Mouse (Mus musculus): Measurements from ENCODE around the gene Tcerg1l. TPM values are rescaled to one million over a fixed set of nuclear protein-coding genes. Genes with fewer than 3 reads are reported as not detected.
A peak's percentile ranks its signal among the peaks of the same experiment; 100 is the strongest.

The Tcerg1l gene
- total and polyA plus RNA-seq, 3 experiments, result 0.13 to 0.81 (median 0.40) TPM

- dilution Hi-C loops (cut with MboI; ENCODE audit: extremely low pct_ligation_motif_present, extremely low pct_unique_long_range_greater_than_20kb, low sequenced_read_pairs) (no loop called here), in situ Hi-C loops (cut with MboI; ENCODE audit: low pct_ligation_motif_present, low pct_unique_long_range_greater_than_20kb, low sequenced_read_pairs) (no loop called here)
- Histone ChIP-seq H3K4me1 (ENCODE audit: control insufficient read depth in 1 of 2, insufficient read depth in 2 of 2) (no peaks in the 10 kb centered on the region; a peak in 1 of 4 replicates), H3K79me2 (replicated peaks; ENCODE audit: control insufficient read depth, extremely low read depth, insufficient read depth, poor library complexity, severe bottlenecking) (no peaks in the 10 kb centered on the region), H3K27me3 (replicated peaks) (peaks cover 77% of the 10 kb centered on the region), H3K4me3 (replicated peaks in 1 of 3; ENCODE audit: low read depth in 2 of 3, low read length in 2 of 3, poor library complexity in 1 of 3) (no peak overlapping the region), H3K9me3 (replicated peaks; ENCODE audit: low read length) (no peaks in the 10 kb centered on the region), H3K9ac (ENCODE audit: insufficient read depth, low read depth) (no peak overlapping the region), H3K27ac (ENCODE audit: insufficient read depth, low read depth) (no peak overlapping the region), H3K36me3 (replicated peaks in 1 of 2; ENCODE audit: control insufficient read depth in 1 of 2, insufficient read depth in 1 of 2, low read length in 1 of 2) (no peaks in the 10 kb centered on the region), H3K4me2 (ENCODE audit: insufficient read depth, low read depth, poor library complexity, severe bottlenecking) (no peak overlapping the region)
- TF ChIP-seq NRF1 (IDR thresholded peaks at IDR 0.05; ENCODE audit: low read depth, low read length) (no peak), ELF1 (IDR thresholded peaks at IDR 0.05; ENCODE audit: low read depth, low read length) (no peak), JUND (conservative IDR thresholded peaks at IDR 0.05; ENCODE audit: low read depth, low read length) (no peak), HCFC1 (IDR thresholded peaks at IDR 0.05; ENCODE audit: low read depth, low read length) (no peak), CHD2 (IDR thresholded peaks at IDR 0.05; ENCODE audit: low read length) (no peak), USF1 (IDR thresholded peaks at IDR 0.05; ENCODE audit: low read depth, low read length) (no peak), GABPA (IDR thresholded peaks at IDR 0.05; ENCODE audit: insufficient replicate concordance, low read depth, low read length) (no peak), RAD21 (IDR thresholded peaks at IDR 0.05; ENCODE audit: low read depth, low read length) (no peak), PAX5 (IDR thresholded peaks at IDR 0.05; ENCODE audit: low read length) (no peak), ETS1 (conservative IDR thresholded peaks at IDR 0.05; ENCODE audit: low read depth, low read length) (no peak), TBP (conservative IDR thresholded peaks at IDR 0.05; ENCODE audit: low read depth, low read length) (no peak), NELFE (IDR thresholded peaks at IDR 0.05; ENCODE audit: low read depth, low read length) (no peak), ZC3H11A (IDR thresholded peaks at IDR 0.05; ENCODE audit: low read depth, low read length) (no peak), MAZ (IDR thresholded peaks at IDR 0.05; ENCODE audit: low read depth, low read length) (no peak), TCF12 (IDR thresholded peaks at IDR 0.05; ENCODE audit: low read depth, low read length) (no peak), E2F4 (IDR thresholded peaks at IDR 0.05; ENCODE audit: insufficient replicate concordance, low read depth, low read length) (no peak), CTCF (conservative IDR thresholded peaks at IDR 0.05 in 1 of 2, IDR thresholded peaks at IDR 0.05 in 1 of 2; ENCODE audit: low read depth in 2 of 2, low read length in 2 of 2) (no peak)
- no peak for DNase-seq (ENCODE audit: extremely low read depth)
Measured at GRCm38 (mm10) chr7:138237708-138238225, 159.8 kb downstream of the Tcerg1l start.

GRCm38 (mm10) chr7:138224252-138224651 is 173.3 kb downstream of the Tcerg1l start:
- Histone ChIP-seq H3K9me3 (replicated peaks; ENCODE audit: low read length) (no peaks in the 10 kb centered on the region), H3K9ac (ENCODE audit: insufficient read depth, low read depth) (no peak overlapping the region), H3K27ac (ENCODE audit: insufficient read depth, low read depth) (no peak overlapping the region), H3K4me2 (ENCODE audit: insufficient read depth, low read depth, poor library complexity, severe bottlenecking) (no peak overlapping the region), H3K27me3 (replicated peaks) (peaks cover 85% of the 10 kb centered on the region), H3K36me3 (replicated peaks in 1 of 2; ENCODE audit: control insufficient read depth in 1 of 2, insufficient read depth in 1 of 2, low read length in 1 of 2) (no peaks in the 10 kb centered on the region), H3K4me3 (replicated peaks in 1 of 3; ENCODE audit: low read depth in 2 of 3, low read length in 2 of 3, poor library complexity in 1 of 3) (peak overlapping the region in 1 of 3 experiments; percentile 20), H3K4me1 (ENCODE audit: control insufficient read depth in 1 of 2, insufficient read depth in 2 of 2) (no peaks in the 10 kb centered on the region), H3K79me2 (replicated peaks; ENCODE audit: control insufficient read depth, extremely low read depth, insufficient read depth, poor library complexity, severe bottlenecking) (no peaks in the 10 kb centered on the region)
- peak; percentile 23 for DNase-seq (ENCODE audit: extremely low read depth)
- TF ChIP-seq UBTF (IDR thresholded peaks at IDR 0.05; ENCODE audit: low read depth, low read length) (no peak), MEF2A (IDR thresholded peaks at IDR 0.05; ENCODE audit: borderline replicate concordance, low read depth, low read length) (no peak), ZNF384 (IDR thresholded peaks at IDR 0.05; ENCODE audit: low read depth, low read length) (no peak), HCFC1 (IDR thresholded peaks at IDR 0.05; ENCODE audit: low read depth, low read length) (no peak), JUND (conservative IDR thresholded peaks at IDR 0.05; ENCODE audit: low read depth, low read length) (no peak), MAZ (IDR thresholded peaks at IDR 0.05; ENCODE audit: low read depth, low read length) (no peak), GABPA (IDR thresholded peaks at IDR 0.05; ENCODE audit: insufficient replicate concordance, low read depth, low read length) (no peak), EP300 (IDR thresholded peaks at IDR 0.05; ENCODE audit: low read length) (no peak)
- in situ Hi-C loops (cut with MboI; ENCODE audit: low pct_ligation_motif_present, low pct_unique_long_range_greater_than_20kb, low sequenced_read_pairs), result no loop called here
- dilution Hi-C loops (cut with MboI; ENCODE audit: extremely low pct_ligation_motif_present, extremely low pct_unique_long_range_greater_than_20kb, low sequenced_read_pairs), result no loop called here

Measured in CH12.LX (cell line).